In the genomic region with DNA sequence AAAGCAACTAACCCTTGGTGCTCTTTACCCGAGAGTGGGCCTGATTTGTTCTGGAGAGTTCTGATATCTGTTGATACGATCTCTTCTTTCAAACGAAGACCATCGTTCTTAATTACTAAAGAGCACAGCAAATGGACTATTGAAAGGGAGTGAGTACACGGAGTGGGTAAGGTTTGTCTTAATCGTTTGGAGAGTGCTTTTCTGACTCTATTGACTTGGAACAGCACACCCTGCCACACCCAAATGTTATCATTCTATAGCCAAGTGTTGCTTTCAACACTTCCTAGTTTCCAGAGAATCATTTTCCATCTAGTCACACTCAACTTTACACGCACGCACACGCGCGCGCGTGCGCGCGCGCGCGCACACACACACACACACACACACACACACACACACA, we compare ENCODE assay signal across 18 mouse cellular contexts.
"Had no signal": no experiment of that assay in that cellular context is flagged by ENCODE, and none has a peak within 500 bp of the region (broad histone marks: within the 10 kb centered on the region; RNA-seq: fewer than 3 reads in every experiment).

No protein-coding gene starts in this region.

- H3K9me3 ChIP-seq: midbrain, embryonic 10.5 days; midbrain, embryonic 12.5 days; neural tube, embryonic 13.5 days; neural tube, embryonic 15.5 days had no signal

- H3K27ac ChIP-seq: midbrain, embryonic 10.5 days; midbrain, embryonic 12.5 days; neural tube, embryonic 13.5 days; neural tube, embryonic 15.5 days had no signal

- H3K4me1 ChIP-seq: midbrain, embryonic 10.5 days; midbrain, embryonic 12.5 days; neural tube, embryonic 13.5 days; neural tube, embryonic 15.5 days had no signal

- H3K9ac ChIP-seq: lung, embryonic 14.5 days; midbrain, embryonic 12.5 days; neural tube, embryonic 13.5 days; neural tube, embryonic 15.5 days had no signal

- H3K27me3 ChIP-seq: midbrain, embryonic 12.5 days; neural tube, embryonic 13.5 days; neural tube, embryonic 15.5 days had no signal

- H3K4me2 ChIP-seq: lung, embryonic 14.5 days; midbrain, embryonic 12.5 days; neural tube, embryonic 13.5 days; neural tube, embryonic 15.5 days had no signal

- ATAC-seq: midbrain, embryonic 16.5 days had no signal

- H3K4me3 ChIP-seq: midbrain, embryonic 10.5 days; midbrain, embryonic 12.5 days; myocyte; neural tube, embryonic 13.5 days; neural tube, embryonic 15.5 days had no signal

- DNase-seq: lung, adult 18-20 months; lung, embryonic 14.5 days; lung, postnatal 10 days; lung, postnatal 4 days; midbrain, embryonic 14.5 days; retina, postnatal 1 day; right cerebral cortex, postnatal 25 days; right cerebral cortex, postnatal 4 days; spleen, adult 18-20 months; thymus, adult 2 months; thymus, postnatal 25 days; thymus, postnatal 4 days had no signal
